Mouse (Mus musculus): ENCODE results near the gene Gata3.

Gene Gata3

DNA sequence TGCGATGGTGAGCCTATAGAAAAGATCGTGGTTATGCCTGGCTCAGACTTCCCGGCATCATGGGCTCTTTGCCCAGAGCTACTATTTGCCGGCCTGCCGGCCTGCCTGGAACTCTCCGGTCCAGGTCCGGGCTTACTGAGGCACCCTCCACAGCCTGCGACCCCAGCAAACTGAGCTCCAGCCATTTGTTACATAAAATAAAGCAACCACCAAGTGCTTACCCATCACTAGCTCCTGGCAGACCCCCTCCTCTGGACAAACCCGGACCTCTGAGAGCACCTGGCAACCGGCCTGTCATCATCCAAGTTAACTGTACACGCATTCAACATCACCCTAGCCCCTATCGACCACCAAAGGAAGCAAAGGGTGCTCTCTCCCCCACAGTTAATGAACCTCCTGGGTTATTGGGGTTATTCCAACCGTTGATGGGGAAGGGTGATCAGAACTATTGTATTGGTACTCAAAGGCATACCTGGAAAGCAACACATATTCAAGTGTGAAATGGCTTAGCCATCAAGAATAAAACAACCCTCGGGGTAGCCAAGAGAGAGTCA, 4.5 kb downstream of the Gata3 start:
- DNase-seq (ENCODE audit: low spot score), result no peak

DNA sequence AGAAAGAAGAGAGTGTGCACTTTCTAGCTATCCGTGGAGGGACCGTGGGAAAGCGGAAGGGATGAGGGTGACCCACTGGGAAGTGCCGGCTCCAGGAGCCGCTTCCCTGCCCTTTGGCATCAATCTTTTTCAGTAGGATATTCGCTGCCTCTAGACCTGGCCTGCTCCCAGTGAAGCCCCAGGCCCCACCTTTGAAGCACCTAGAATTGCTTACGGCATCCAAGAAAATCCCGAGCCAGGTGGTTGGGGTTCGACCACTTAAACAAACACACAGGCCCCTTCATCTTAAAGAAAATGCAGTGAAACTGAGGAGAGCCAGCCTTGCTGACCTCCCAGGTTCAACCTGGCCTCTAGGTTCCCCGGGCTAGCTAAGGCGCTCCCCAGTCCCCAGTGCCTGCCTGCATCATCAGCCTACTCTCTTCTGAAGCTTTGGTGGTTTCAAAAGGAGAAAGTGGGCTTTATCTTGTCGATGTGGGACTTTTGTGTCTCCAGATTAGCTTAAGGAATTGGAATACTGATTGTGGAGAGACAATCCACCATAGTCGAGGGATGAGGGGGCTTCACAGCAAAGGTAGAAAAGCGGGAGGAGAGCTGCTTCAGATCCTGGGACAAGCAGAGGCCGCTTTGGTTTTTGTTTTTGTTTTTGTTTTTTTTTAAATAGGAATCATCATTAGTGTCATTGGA, 5.2 kb downstream of the Gata3 start:
- no peak for DNase-seq (ENCODE audit: low spot score)

DNA sequence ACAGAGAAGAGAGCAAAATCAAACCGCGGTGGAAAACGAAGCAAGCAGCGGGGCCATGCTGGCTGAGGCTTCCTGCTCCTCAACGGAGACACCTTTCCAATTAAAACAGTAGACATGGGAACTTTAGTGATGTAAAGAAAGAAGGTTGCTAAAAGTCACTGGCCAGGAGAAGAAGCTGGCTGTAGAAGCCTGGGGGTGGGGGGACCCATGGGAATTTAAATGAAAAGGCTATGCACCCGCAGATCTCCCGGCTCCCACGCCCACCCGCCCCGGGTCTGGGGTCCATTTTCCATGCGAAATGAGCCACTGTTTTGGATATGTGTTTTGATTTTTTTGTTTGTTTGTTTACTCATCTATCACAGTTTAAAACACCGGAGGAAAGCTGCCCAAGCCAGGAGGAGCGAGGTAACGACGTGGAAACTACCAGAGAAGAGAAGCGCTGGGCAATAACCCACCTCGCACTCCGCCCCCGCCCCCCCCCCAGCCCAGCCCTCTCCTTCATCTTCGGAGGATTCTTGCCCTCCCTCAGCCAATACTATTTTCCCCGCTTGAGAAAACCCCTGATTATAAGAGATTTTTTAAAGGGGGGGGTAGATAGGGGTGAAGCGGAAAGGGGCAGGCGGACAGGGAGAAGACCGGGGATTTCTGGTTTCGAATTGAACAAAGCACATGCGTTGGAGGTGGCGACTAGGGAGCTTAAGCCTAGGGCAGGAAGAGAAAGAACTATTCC, 5.9 kb downstream of the Gata3 start:
- DNase-seq (ENCODE audit: low spot score), result no peak

GRCm38 (mm10) chr2:9882926-9883802, 6.7 kb downstream of the Gata3 start:
- DNase-seq (ENCODE audit: low spot score), result no peak

DNA sequence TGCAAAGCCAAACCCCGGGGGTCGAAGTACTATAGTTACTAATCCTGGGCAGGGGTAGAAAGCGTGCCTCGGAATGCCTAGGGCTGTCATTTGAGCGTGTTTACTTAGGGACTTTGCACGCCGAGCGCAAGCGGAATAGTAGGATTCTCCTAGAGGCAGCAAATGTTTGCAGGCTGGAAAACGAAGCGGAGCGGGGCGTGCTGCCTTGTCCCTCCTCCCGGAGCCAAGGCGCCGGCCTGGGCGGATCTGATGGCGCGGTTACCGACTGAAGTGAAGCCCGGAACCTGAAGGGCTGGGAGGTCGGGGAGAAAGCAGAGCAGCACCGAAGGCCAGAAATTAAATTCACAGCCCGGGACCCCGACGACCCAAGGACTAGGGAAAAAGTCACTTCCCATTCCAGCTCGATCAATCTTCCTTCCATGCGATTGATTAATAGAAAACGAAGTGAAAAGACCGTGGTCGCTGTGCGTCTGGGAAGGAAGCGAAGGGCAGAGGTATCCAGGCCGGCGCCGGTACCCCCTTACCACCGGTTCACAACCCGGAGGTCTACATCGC, 7.4 kb downstream of the Gata3 start:
- DNase-seq (ENCODE audit: low spot score), result no peak

DNA sequence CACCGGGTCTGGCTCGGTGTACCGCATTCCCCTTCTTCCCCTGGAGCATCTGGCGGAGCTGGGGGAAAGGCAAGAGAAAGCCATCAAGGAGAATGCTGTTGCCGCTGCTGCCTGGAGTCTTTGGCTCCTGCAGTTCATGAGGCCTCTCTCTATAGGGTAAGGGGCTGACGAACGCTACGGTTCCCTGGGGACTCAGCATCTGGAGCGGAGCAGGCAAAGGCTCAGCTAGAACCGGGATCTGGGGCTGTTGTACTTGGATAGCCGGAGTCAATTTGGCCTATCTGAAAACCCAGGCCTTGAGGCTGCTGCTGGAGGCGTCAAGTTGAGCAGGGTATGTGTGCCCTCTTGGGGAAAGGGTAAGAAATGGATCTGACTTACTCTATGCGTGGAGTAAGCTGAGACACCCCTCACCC, 8.2 kb downstream of the Gata3 start:
- DNase-seq (ENCODE audit: low spot score), result no peak

DNA sequence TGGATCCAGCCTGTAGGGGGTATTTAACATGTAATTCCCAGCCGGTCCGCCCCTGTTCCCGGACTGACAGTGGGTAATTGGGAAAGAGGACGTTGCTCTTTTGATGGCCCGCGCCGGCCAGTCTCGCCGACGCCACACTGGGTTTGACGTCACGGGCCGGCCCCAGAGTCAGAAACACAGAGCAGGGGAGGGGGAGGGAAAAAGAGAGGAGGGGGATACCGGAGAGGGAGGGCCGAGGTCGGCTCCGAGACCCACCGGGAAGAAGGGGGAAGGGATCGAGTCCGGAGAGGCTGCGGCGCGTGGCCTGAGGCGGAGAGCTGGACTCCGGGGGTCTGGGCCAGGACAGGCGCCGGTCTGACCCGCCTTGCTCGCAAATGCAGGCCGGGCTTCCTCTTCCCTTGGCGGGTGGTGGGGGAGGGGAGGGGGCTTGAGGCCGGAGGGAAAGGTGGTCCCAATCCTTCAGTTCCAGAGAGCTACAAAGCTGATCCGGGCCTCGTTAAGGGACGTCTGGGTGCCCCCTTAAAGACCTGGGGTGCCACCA, 8.7 kb downstream of the Gata3 start, which contains the start of gene 4930412O13Rik:
Gene 4930412O13Rik, plus strand, starts transcription at position 202 of the 541 bp plus-strand sequence.
- no peak for DNase-seq (ENCODE audit: low spot score)

- DNase-seq (ENCODE audit: low spot score), result no peak
Observed at GRCm38 (mm10) chr2:9880271-9880670, 9.6 kb downstream of the Gata3 start.

GRCm38 (mm10) chr2:9879493-9879892, 10.3 kb downstream of the Gata3 start:
- peak; percentile 85 for DNase-seq (ENCODE audit: low spot score)

- DNase-seq (ENCODE audit: low spot score), result no peak
Observed at GRCm38 (mm10) chr2:9879092-9879491, 10.7 kb downstream of the Gata3 start.

GRCm38 (mm10) chr2:9878564-9879081, 11.2 kb downstream of the Gata3 start:
- peak; percentile 76 for DNase-seq (ENCODE audit: low spot score)

DNA sequence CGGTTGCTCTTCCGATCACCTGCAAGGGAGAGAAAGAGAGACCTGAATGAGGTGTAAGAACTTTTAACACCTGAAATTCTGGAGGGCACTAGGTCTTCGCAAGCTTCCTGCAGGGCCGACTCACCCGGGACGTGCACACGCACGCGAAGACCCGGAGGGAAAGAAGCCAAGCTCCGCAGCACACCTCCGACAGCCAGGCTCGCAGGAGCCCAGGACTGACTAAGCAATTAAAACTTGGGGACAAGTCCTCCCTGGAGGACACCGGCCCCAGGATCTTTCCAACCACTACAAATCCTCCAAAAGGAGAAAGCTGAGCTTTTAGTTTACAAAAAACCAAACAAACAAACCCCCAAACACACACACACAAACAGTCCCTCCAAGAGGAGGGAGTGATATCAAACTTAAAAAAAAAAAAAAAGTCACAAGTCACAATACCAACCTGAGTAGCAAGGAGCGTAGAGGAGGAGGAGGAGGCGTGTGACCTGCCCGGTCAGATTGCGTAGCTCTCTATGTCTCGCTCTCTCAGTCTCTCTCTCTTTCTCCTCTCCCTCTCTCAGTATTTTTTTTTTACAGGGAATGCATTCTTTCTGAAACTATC, 11.8 kb downstream of the Gata3 start:
- DNase-seq (ENCODE audit: low spot score), result no peak

- no peak for DNase-seq (ENCODE audit: low spot score)
Observed at GRCm38 (mm10) chr2:9877326-9877690, 12.5 kb downstream of the Gata3 start.

GRCm38 (mm10) chr2:9876621-9877325, 13.1 kb downstream of the Gata3 start:
- DNase-seq (ENCODE audit: low spot score), result peak; percentile 44

- DNase-seq (ENCODE audit: low spot score), result peak; percentile 73
Observed at GRCm38 (mm10) chr2:9875676-9876357, 14.0 kb downstream of the Gata3 start.

DNA sequence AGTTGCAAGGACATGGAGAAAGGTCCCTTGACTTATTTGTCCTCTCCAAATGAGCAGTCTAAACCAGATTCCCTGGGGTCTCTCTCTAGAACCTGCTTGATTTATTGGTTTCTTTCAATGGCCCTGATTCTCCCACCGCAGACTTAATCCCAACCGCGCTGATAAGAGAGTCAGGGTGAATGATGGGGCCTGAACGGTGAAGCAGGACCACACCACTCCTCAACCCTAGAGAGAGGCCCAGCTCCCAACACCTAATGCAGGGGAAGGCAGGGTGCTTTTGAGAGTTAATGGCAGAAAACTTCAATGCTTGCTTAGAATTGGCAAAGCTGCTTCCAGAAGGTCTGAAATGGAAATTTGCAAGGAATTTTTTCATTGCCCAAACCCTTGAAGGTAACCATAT, 14.6 kb downstream of the Gata3 start:
- no peak for DNase-seq (ENCODE audit: low spot score)

- no peak for DNase-seq (ENCODE audit: low spot score)
Observed at GRCm38 (mm10) chr2:9874467-9875219, 15.2 kb downstream of the Gata3 start.

DNA sequence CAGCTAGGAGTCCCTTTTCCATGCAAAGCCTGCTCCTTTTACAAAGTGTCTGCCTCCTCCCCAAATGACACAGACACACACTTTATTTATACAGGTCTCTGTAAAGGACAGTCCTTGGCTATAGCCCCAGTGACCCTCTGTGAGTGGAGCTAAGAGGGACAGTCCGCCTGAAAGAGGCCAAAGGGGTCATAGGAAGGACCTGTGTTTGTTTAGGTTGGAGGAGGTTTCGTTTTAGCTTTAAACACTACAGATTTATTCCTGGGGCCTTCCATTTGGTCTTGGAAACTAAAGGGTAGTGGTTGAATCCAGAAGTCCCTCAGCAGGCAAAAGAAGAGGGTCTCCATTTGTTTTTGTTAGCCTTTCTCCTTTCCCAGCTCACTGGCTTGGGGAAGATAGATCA, 16.1 kb downstream of the Gata3 start:
- DNase-seq (ENCODE audit: low spot score), result no peak

DNA sequence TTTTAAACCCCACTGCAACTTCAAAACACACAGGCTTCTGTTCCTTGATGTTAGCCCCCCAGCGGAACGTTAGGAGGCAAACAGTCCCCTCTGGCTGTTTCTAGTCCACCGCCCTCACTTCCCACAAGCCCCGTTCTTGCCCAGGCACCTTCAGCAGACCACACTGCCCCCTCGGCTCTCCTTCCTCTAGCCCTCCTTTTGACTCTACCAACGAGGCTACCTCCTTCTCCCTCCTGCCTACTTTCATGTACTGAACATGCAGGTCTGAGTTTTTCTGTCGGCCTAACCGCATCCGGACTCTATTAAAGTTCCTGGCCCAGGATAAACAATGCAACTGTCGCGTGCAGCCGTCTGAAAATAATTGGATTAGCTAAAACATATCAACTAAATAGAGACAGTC, 17.2 kb downstream of the Gata3 start:
- DNase-seq (ENCODE audit: low spot score), result peak; percentile 41
